Mouse (Mus musculus) cerebellum, postnatal 10 days (tissue): ENCODE data around the gene Zfp995.
"Not testable (repeated sequence)": the region's sequence is repeated elsewhere in the genome, so short reads cannot be mapped to it uniquely, and the experiment has no call there.

Source experiments
- DNase-seq, 2 experiments: peaks; one replicate each; pipeline ENCODE4 v3.0.0; 2021; ENCODE audit warnings: mixed read lengths in 2 of 2

Gene Zfp995

DNA sequence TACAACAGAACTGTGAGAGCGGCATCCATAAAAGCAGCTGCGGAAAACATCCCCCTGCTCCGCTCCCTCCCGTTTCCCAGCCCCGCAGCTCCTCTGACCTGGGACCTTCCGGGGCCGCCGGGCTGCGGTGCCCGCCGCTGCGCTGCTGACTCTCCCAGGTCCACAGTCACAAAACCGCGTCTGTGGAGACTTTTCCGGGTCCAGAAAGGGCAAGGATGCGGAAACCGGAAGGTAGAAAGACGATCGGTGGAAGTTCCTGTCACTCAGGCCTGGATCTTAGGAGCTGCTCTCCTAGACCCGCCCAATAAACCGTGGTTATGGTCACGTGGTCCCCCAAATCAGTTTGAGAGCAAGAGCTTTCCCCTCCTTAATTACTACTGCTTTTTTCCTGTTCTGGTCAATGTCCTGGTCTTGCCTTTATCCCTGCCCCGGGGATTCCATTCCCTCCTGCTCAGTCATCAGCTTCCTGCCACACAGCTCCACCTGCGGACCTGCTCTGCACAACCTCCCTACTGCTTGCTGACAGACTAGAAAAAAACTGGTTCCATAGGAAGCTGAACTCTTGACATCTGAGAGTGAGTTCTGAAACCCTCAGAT is at the start of gene Zfp995:
Gene Zfp995, minus strand, starts transcription at position 471 of the 597 bp plus-strand sequence.
- peak; percentile 81 to 82 for DNase-seq

GRCm38 (mm10) chr17:21909039-21909438 is 687 bp downstream of the Zfp995 start:
- DNase-seq = peak in 1 of 2 experiments; percentile 22

- no peak for DNase-seq
Measured at GRCm38 (mm10) chr17:21871256-21871655, 38.5 kb downstream of the Zfp995 start.

GRCm38 (mm10) chr17:21846322-21846582 is 63.5 kb downstream of the Zfp995 start:
- not testable (repeated sequence) for DNase-seq

GRCm38 (mm10) chr17:21845545-21846321 is 64.0 kb downstream of the Zfp995 start, which contains the start of gene Zfp820:
Zfp820 (minus strand) TSS chr17:21845772.
- DNase-seq = peak; percentile 73 to 79

DNA sequence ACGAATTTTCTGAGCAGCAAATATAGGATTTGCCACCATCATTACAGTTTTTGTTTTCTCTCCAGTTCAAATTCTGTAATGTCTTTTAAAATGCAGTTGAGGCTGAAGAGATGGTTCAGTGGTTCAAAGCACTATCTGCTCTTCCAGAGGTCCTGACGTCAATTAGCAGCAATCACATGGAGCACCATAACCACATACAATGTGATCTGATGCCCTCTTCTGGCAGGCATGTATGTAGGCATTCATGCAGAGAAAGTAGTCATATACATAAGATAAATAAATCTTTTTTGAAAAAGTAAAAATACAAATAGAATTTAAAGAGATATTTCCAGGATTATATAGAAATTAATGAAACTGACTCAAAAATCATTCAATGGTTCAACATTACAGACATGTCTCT is 71.2 kb downstream of the Zfp995 start:
- DNase-seq = no peak
